Mouse (Mus musculus): ENCODE measurements around the gene Tmem132c.
"Not testable (repeated sequence)": the region's sequence is repeated elsewhere in the genome, so short reads cannot be mapped to it uniquely, and the experiment has no call there.

The Tmem132c gene

DNA sequence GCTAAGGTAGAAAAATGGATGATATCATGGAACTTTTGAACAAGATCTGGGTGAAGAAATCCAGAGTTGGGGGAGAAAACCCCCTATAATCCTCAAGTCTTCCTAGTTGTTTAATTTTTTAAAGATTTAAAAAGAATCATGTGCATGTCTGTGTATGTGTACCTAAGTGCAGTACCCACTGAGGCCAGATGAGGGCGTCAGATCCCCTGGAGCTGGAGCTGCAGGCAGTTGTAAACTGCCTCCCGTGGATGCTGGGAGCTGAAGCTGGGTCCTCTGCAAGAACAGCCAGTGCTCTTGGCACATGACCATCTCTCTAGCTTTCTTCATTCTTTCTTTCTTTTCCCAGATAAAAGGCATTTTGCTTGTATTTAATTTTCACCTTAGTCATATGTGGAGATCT, 103.1 kb downstream of the Tmem132c start:
- DNase-seq (ENCODE audit: low read depth), result no peak

DNA sequence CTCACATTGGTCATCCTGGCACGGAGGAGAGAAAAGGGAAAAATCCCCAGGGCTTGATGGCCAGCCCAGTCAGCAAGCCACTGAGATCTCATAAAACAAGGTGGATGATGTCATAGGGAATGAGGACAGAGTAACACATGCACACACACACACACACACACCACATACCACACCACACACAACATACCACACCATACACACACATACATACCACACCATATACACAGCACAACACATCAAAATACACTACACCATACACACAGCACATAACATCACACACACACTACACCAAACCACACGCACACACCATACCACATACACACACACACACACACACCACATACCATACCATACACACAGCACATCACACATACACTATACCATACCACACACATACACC, 104.8 kb downstream of the Tmem132c start:
- DNase-seq (ENCODE audit: low read depth), result no peak

DNA sequence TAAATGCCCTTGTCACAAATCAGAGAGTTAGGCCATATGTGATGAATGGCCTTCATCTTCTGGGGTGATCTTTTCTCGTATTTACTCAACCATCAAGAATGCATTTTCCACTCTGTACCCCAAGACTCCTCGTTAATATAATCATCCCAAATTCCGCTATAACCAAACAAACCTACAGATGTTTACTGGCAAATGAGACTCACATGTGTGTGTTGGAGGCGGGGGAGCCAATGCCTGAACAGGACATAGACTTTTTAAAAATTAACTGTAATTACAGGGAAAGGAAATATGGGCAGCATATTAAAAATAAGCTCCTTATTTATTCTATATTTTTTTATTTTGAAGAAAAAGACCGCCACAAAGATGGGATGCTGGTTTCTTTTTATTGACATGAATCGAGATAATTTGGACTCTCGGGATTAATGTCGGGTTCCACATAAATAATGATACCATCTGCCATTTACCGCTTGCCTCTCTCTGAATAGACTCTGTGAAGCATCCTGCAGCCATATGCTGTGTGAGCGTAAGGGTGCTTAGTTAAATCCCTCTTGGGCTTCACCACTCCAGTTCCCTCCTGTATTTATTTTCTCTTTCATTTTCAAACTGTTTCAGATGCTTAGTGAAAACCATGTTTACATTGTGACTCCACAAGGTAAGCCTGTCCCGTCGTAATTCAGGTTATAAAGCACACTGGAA, 105.6 kb downstream of the Tmem132c start:
- no peak for DNase-seq (ENCODE audit: low read depth)

GRCm38 (mm10) chr5:127349221-127350065, 107.8 kb downstream of the Tmem132c start:
- no peak for DNase-seq (ENCODE audit: low read depth)

DNA sequence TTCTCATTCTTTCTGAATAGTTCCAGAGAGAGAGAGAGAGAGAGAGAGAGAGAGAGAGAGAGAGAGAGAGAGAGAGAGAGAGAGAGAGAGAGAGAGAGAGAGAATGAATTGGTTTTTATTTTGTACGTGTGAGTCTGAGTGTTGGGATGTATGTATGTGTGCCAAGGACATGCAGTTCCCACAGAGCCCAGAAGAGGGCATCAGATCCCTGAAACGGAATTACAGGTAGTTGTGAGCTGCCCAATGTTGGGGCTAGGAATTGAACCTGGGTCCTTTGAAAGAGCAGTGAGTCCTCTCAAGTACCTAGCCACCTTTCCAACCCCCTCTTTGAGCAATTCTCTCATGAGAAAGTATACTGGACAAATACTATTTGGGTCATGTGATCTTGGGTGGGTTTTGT, 111.4 kb downstream of the Tmem132c start:
- no peak for DNase-seq (ENCODE audit: low read depth)

- DNase-seq (ENCODE audit: low read depth), result no peak
Measured at GRCm38 (mm10) chr5:127355836-127356235, 114.2 kb downstream of the Tmem132c start.

- DNase-seq (ENCODE audit: low read depth), result not testable (repeated sequence)
Measured at GRCm38 (mm10) chr5:127357878-127358277, 116.3 kb downstream of the Tmem132c start.

DNA sequence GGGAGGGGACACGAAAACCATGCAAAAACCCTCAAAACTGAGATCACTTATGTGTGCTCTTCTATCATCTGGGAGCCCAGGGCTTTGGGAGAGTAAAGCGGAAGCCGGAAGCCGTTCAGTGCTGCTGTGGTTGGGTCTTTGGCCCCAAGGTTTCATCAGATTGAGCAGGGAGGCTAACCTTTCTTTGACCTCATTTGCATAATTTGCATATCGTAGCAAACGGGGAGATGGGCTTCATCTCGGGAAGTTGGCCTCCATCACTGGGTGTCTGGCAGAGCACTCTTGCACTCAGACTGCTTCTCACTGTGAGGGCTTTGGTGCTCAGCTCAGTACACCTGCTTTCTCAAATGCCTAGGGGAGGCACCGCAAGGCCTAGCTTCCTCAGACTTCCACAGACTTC, 119.5 kb downstream of the Tmem132c start:
- no peak for DNase-seq (ENCODE audit: low read depth)

GRCm38 (mm10) chr5:127365061-127365460, 123.5 kb downstream of the Tmem132c start:
- DNase-seq (ENCODE audit: low read depth), result no peak

DNA sequence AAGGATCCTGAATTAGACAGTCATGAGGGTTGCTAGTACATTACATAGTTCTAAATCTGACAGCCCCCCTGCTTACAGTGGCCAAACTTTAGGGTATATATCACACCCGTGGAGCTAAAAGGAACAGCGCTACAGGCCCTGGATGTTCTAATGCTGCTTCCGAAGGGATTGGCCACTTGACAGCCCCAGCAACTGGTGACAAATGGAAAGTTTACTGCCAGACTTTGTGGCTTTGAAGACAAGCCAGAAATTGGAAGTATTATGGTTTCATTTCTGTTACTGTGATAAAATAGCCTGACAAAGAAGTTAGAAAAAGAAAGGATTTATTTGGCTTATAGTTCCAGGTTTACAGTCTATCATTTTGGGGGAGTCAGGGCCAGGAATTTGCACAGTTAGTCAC, 126.6 kb downstream of the Tmem132c start:
- no peak for DNase-seq (ENCODE audit: low read depth)

DNA sequence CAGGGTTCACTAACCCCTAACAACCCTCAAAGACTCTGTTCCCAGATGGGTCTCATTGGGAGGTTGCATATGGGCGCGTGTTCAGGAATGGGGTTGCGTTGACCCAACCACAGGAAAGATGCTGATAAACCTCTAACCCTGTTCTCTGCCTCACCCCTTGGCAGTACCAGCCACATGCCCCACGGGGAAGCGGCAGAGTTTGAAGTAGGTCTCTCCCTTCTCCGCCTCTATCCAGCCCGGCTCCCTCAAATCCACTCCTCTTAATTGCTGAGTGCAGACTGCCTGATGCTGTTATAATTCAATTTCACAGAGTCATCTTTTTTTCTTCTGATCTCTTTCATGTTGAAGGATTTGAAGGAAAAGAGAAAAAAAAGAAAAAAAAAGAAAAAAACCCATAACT, 128.2 kb downstream of the Tmem132c start:
- DNase-seq (ENCODE audit: low read depth), result no peak

- no peak for DNase-seq (ENCODE audit: low read depth)
Measured at GRCm38 (mm10) chr5:127370503-127370902, 128.9 kb downstream of the Tmem132c start.

GRCm38 (mm10) chr5:127374251-127374650, 132.6 kb downstream of the Tmem132c start:
- DNase-seq (ENCODE audit: low read depth), result peak; percentile 3

- no peak for DNase-seq (ENCODE audit: low read depth)
Measured at GRCm38 (mm10) chr5:127375654-127376053, 134.0 kb downstream of the Tmem132c start.

DNA sequence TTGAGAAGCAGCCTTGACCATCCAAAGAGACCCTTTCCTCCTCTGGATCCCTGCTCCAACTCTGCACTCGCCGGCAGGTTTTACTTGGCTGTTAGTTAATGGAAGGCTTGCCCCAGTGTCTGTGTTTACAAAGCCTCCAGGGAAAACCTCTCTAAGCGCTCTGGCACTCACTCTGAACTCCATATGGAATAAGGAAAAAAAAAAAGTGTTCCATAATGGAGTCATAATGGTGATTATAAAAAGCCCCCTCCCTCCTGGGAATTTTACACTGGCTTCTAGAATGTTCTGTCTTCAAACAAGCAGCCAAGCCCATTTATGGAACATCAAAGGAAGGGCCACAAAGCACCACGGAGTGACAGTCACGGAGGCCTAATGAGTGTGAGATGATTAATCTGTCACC, 136.9 kb downstream of the Tmem132c start:
- no peak for DNase-seq (ENCODE audit: low read depth)

DNA sequence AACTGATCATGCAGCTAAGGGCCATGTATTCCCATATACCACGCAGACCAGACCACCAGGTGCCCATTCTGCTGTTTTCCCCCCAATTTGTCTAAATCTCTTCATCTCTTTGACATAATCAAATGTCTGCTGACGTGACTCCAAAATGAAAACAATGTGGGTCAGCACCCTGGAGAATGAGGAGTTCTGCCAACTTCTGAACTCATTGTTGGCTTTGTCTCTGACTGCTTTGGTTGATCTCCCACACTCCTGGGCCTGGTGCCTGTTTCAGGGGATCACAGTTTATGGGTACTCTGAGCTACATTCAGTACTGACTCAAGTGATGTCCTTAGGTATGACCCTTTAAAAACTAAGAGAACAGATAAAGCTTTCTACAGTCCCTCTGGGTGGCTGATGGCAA, 137.7 kb downstream of the Tmem132c start:
- DNase-seq (ENCODE audit: low read depth), result no peak

- DNase-seq (ENCODE audit: low read depth), result no peak
Measured at GRCm38 (mm10) chr5:127381216-127381615, 139.6 kb downstream of the Tmem132c start.

GRCm38 (mm10) chr5:127382571-127382970, 141.0 kb downstream of the Tmem132c start:
- no peak for DNase-seq (ENCODE audit: low read depth)

DNA sequence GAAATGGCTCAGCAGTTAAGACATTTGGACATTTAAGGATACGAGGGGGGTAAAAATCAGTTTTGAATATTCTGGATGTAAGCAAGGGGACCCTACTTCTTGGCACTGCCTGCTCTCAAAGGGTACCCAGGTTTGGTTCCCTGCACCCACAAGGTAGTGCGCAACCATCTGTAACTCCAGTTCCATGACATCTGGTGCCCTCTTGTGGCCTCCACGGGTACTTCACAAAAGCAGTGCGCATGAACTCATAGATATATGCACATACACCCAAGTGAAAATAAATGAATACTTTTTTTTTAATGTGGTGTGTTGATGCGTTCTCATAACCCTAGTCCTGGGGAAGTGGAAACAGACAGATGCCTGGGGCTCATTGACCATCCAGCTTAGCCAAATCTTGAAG, 149.6 kb downstream of the Tmem132c start:
- peak; percentile 3 for DNase-seq (ENCODE audit: low read depth)

DNA sequence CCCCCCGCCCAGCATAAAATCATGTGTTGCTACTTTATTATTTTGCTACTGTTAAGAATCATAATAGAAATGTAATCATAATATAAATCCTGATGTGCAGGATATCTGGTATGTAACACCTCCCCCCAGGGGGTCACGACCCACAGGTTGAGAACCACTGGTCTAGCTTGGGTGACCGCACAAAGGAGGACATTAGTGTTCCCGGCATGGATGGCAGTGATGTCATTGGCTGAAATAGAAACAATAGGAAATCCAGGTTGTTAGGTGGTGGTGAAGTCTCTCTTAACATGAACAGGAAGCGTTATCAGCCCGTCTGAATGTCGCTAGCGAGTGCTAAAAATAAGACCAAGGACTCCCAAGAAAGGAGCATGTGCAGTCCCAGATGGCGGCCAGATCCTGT, 155.3 kb downstream of the Tmem132c start:
- DNase-seq (ENCODE audit: low read depth), result no peak

DNA sequence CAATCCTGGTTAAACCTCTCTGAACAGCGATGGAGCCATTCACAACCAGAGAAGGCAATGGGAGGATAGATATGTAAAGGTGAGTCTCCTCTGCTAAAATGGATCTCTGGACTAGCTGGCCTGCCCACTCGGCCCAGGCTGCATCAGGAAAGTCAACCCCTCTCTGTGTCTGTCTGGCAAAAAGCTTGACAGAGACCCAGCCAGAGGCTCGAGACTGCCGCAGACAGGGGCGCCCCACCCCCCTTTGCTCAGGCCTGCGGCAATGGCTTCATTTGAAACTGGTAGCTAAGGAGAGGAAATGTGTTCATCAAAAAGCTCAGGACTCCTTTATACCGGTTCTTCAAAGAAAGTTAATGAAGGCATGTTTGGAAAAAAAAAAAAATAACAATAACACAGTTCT, 156.4 kb downstream of the Tmem132c start:
- no peak for DNase-seq (ENCODE audit: low read depth)

- DNase-seq (ENCODE audit: low read depth), result peak; percentile 16
Measured at GRCm38 (mm10) chr5:127405391-127406000, 163.9 kb downstream of the Tmem132c start.
